Mouse (Mus musculus): ENCODE data around the gene Bcl2l14. TPM values are rescaled to one million over a fixed set of nuclear protein-coding genes. Genes with fewer than 3 reads are reported as not detected.
A peak's percentile ranks its signal among the peaks of the same experiment; 100 is the strongest.

Gene Bcl2l14
- total RNA-seq, 2 experiments from 2014 or later: not detected

GRCm38 (mm10) chr6:134402914-134403683 is 7.0 kb downstream of the Bcl2l14 start:
- peak; percentile 39 for DNase-seq (ENCODE audit: low spot score)

GRCm38 (mm10) chr6:134403684-134404070 is 7.6 kb downstream of the Bcl2l14 start:
- DNase-seq (ENCODE audit: low spot score): no peak

- no peak for DNase-seq (ENCODE audit: low spot score)
Observed at GRCm38 (mm10) chr6:134407226-134407625, 11.1 kb downstream of the Bcl2l14 start.

- no peak for DNase-seq (ENCODE audit: low spot score)
Observed at GRCm38 (mm10) chr6:134413706-134414531, 17.8 kb downstream of the Bcl2l14 start.

- no peak for DNase-seq (ENCODE audit: low spot score)
Observed at GRCm38 (mm10) chr6:134414532-134414883, 18.4 kb downstream of the Bcl2l14 start.

- DNase-seq (ENCODE audit: low spot score): no peak
Observed at GRCm38 (mm10) chr6:134416556-134417105, 20.5 kb downstream of the Bcl2l14 start.

GRCm38 (mm10) chr6:134417886-134418285 is 21.8 kb downstream of the Bcl2l14 start:
- DNase-seq (ENCODE audit: low spot score): no peak

GRCm38 (mm10) chr6:134420375-134420774 is 24.3 kb downstream of the Bcl2l14 start:
- no peak for DNase-seq (ENCODE audit: low spot score)

- no peak for DNase-seq (ENCODE audit: low spot score)
Observed at GRCm38 (mm10) chr6:134421921-134422320, 25.8 kb downstream of the Bcl2l14 start.

- DNase-seq (ENCODE audit: low spot score): peak; percentile 81
Observed at GRCm38 (mm10) chr6:134425216-134425717, 29.1 kb downstream of the Bcl2l14 start.

- DNase-seq (ENCODE audit: low spot score): no peak
Observed at GRCm38 (mm10) chr6:134427165-134427564, 31.0 kb downstream of the Bcl2l14 start.

- peak; percentile 28 for DNase-seq (ENCODE audit: low spot score)
Observed at GRCm38 (mm10) chr6:134428455-134428854, 32.3 kb downstream of the Bcl2l14 start.

- DNase-seq (ENCODE audit: low spot score): peak; percentile 56
Observed at GRCm38 (mm10) chr6:134430161-134430799, 34.2 kb downstream of the Bcl2l14 start.

GRCm38 (mm10) chr6:134431583-134431982 is 35.5 kb downstream of the Bcl2l14 start:
- DNase-seq (ENCODE audit: low spot score): no peak

- no peak for DNase-seq (ENCODE audit: low spot score)
Observed at GRCm38 (mm10) chr6:134433281-134433680, 37.2 kb downstream of the Bcl2l14 start.

GRCm38 (mm10) chr6:134434044-134434443 is 37.9 kb downstream of the Bcl2l14 start:
- peak; percentile 24 for DNase-seq (ENCODE audit: low spot score)

GRCm38 (mm10) chr6:134434866-134435390 is 38.8 kb downstream of the Bcl2l14 start:
- no peak for DNase-seq (ENCODE audit: low spot score)

GRCm38 (mm10) chr6:134436955-134437354 is 40.8 kb downstream of the Bcl2l14 start:
- no peak for DNase-seq (ENCODE audit: low spot score)

- DNase-seq (ENCODE audit: low spot score): peak; percentile 53
Observed at GRCm38 (mm10) chr6:134439401-134440021, 43.4 kb downstream of the Bcl2l14 start.

- peak; percentile 30 for DNase-seq (ENCODE audit: low spot score)
Observed at GRCm38 (mm10) chr6:134440023-134440422, 43.9 kb downstream of the Bcl2l14 start.

- no peak for DNase-seq (ENCODE audit: low spot score)
Observed at GRCm38 (mm10) chr6:134441716-134442115, 45.6 kb downstream of the Bcl2l14 start.

Measured in gastrocnemius, adult 18-20 months (tissue).